Mouse (Mus musculus) adrenal gland, postnatal 10 days (tissue): Measurements from ENCODE around the gene Rtn4. TPM values are rescaled to one million over a fixed set of nuclear protein-coding genes. Genes with fewer than 3 reads are reported as not detected.
"Not testable (repeated sequence)": the region's sequence is repeated elsewhere in the genome, so short reads cannot be mapped to it uniquely, and the experiment has no call there.

Experiments used
- DNase-seq: peaks from one replicate; pipeline ENCODE4 v3.0.0; 2021; ENCODE audit warnings: mixed read lengths
- long read RNA-seq, 2 experiments: library from polyadenylated mRNA; stranded (forward); transcript quantifications; one replicate each; pipeline ENCODE4 v2.0.0; 2021
- total RNA-seq, 2 experiments: library from RNA; stranded (reverse); gene quantifications; 2 replicates each; pipeline ENCODE4 v1.2.3; 2021

The Rtn4 gene
- total RNA-seq, result 100 to 1,000 TPM; 297 to 308 TPM
- long read RNA-seq, experiment 1, transcript Rtn4-202 (7 exons, 3,615 nt), result major isoform, 84 of 198 reads
- long read RNA-seq, experiment 1, transcript Rtn4-201 (7 exons, 1,773 nt), result minor isoform, 43 of 198 reads
- long read RNA-seq, experiment 1, transcript Rtn4-204 (8 exons, 2,257 nt), result minor isoform, 12 of 198 reads
- long read RNA-seq, experiment 1, partial matches to known transcripts, result 6 of 198 reads
- long read RNA-seq, experiment 1, other reads (novel, unspliced or antisense), result 53 of 198 reads
- long read RNA-seq, experiment 2, transcript Rtn4-201 (7 exons, 1,773 nt), result major isoform, 9 of 51 reads
- long read RNA-seq, experiment 2, transcript Rtn4-202 (7 exons, 3,615 nt), result major isoform, 9 of 51 reads
- long read RNA-seq, experiment 2, partial matches to known transcripts, result 1 of 51 reads
- long read RNA-seq, experiment 2, other reads (novel, unspliced or antisense), result 31 of 51 reads

DNA sequence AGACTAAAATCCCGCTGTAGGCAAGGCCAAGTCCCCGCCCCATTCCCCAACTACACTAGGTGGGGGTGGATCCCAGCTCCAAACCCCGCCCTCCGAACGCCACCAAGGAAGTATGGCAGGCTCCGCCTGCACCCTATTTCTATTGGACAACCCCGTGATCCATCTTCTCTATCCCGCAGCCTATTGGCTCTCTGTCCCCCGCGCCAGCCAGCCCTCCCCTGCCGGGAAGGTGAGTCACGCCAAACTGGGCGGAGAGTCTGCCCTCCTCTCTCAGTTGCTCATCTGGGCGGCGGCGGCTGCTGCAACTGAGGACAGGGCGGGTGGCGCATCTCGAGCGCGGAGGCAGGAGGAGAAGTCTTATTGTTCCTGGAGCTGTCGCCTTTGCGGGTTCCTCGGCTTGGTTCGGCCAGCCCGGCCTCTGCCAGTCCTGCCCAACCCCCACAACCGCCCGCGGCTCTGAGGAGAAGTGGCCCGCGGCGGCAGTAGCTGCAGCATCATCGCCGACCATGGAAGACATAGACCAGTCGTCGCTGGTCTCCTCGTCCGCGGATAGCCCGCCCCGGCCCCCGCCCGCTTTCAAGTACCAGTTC, at the start of gene Rtn4:
Gene Rtn4, plus strand, starts transcription at position 265 of the 590 bp plus-strand sequence.
- DNase-seq, result peak; percentile 98

DNA sequence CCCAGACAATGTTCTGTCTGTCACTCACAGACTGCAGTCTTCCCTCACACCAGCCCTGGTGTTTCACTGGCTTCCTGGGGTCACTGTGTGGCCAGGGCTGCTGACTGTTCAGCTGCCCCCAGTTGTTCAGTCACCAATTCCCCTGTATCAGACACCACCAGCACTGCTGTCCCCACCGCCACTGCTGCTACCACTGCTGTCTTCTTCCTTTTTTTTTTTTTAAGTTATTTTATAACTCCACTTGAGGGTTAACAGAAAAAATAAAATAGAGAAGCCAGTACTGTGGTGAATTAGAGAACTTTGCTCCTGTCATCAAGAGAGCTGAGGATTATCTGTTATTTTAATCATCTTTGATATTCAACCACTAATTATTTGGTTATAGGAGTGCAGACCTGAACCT, 48.3 kb upstream of the Rtn4 start:
- DNase-seq, result no peak

DNA sequence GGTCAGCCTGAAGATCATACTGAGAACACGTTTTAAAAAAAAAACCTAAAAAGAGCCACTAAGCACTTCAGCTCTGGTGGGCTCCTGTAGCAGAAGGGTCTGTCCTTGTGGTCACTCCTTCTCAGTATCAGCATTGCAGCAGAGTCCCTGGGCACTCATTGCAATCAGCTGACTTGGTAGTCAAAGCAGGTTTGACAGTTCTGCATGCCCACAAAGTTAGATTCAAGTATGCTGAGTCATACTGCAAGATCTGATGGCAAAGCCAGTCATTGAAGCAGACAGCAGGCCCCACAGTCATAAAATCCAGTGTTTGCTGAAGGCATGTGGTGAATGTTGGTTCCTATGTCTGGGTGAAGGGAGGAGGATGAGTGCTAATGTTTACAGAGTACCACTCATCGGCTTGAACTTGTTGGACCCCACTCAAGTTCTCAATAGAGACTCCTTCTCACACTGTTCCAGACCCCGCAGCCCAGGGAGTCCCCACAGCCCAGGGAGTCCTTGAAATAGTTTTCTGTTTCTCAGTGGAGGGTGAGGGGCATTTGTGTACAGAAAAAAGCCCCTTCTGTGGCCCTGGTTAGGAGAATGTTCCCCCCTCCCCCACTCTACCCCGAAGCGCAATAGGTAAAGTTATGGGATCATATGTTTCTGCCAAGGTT, 47.2 kb upstream of the Rtn4 start:
- peak; percentile 15 for DNase-seq

DNA sequence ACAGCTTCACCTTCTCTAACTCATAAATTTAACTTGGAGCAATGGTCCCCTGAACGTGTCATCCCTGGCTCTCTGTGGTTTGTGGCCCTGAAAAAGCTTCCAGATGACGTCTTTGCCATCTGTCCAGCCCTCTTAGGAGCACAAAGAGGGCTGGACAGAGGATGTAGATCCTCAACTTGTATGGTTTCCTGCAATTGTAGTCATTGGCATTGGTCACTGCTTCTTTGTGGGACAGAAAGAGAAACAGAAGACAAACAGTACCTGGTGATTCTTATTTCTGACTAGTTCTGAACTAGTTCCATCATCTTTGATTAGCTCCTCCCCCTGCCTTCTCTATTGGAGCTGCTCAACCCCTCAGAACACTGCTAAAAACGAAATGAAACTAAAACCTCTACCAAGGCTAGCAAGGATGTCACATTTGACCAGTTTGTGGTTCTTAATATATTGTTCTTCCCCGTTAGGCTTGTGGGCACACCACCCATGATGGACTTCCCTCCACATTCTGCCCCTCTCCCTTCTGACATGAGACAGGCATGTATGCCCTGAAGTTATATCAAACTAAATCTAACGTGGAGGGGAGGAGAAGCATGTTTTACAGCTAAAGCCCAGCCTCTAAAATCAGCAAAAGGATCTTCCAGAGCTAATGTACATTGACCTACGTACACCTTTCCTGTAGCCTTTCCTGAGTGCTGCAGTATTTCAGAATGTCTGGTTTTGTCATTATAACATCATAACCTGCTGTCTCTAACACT, 45.0 kb upstream of the Rtn4 start:
- DNase-seq, result peak; percentile 44

- not testable (repeated sequence) for DNase-seq
Measured at GRCm38 (mm10) chr11:29655381-29655780, 37.4 kb upstream of the Rtn4 start.

DNA sequence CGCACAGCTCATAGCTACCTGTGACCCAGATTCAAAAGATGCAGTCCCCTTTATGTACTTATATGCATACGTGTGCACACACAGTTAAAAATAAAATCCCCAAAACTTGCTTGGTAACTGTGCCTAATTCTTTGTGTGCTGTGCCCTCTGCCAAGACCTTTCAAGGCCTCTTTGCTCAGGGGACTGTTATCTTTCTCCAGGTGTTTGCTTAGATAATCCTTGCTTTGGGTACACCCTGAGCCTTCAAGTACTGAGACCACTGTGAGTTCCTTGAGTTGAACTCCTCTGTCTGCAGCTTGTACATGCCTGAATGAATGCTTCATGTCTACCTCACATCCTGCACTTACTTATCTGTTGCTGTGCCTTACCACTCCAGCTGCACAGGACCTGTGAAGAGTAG, 32.0 kb upstream of the Rtn4 start:
- no peak for DNase-seq

DNA sequence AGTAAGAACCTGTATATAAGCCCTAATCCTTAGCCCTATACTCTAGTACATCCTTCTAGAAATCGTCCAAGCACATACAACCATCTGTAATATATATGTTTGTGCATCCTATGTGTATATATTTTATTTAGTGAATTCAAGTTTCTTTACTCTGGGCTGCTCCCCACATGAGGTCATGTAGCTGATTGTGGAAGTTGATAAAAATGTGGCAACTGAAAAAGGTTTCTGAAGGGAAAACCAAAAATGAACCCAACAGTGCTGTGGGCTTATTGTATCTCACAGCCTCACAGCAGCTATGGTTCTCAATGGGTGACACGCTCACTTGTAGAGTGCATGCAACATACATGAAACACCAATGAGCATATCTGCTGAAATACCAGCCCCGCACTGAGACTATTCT, 25.1 kb upstream of the Rtn4 start:
- no peak for DNase-seq

DNA sequence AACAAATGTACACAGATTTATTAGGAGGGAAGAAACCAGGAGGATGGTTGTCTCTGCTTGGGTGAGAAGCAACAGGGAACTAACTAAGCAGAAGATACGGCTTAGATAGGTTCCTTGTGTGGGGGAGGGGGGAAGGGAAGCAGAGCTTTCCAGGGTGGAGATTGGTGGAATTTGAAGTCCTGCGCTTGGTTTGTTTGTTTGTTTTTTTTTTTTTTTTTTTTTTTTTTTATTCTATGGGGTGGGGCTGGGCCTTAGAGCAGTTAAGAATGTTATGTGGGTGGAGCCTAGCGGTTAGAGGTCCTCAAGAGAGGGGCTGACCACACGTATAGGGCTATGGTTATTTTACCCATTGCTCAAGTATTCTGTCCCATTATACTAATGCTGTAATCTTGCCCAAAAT, 23.0 kb upstream of the Rtn4 start:
- DNase-seq, result no peak

- DNase-seq, result no peak
Measured at GRCm38 (mm10) chr11:29673359-29673758, 19.4 kb upstream of the Rtn4 start.

DNA sequence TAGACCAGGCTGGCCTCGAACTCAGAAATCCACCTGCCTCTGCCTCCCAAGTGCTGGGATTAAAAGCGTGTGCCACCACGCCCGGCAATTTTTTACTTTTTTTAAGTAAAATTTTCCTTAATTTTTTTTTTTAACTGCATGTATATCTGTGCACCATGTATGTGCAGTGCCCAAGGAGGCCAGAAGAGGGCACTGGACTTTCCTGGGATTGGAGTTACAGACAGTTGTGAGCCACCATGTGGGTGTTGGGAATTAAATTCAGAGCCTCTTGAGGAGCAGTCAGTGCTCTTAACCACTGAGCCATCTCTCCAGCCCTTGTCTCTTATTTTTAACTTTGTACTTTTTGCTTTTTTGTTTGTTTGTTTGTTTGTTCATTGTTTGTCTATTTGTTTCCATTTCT, 16.0 kb upstream of the Rtn4 start:
- no peak for DNase-seq

DNA sequence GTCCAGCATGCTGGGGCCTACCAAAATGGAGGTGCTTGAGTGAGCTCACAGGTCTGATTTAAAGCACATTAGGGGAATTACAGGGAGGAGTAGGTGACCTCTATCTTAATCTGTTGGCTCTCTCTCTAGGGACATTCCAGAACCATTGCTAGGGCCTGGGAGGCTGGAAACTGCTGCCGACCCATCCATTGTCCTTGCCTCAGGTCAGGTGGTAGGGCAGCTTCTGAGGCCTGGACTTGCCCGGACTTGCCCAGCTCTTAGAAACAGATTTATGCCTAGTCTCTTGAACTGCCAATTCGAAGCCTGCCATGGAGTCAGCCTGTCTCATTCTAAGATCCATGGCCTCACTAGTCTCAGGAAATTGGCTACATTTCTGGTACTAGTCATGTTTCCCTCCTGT, 12.8 kb upstream of the Rtn4 start:
- DNase-seq, result no peak

- DNase-seq, result no peak
Measured at GRCm38 (mm10) chr11:29680771-29681170, 12.0 kb upstream of the Rtn4 start.

GRCm38 (mm10) chr11:29684272-29684671, 8.5 kb upstream of the Rtn4 start:
- DNase-seq, result no peak

DNA sequence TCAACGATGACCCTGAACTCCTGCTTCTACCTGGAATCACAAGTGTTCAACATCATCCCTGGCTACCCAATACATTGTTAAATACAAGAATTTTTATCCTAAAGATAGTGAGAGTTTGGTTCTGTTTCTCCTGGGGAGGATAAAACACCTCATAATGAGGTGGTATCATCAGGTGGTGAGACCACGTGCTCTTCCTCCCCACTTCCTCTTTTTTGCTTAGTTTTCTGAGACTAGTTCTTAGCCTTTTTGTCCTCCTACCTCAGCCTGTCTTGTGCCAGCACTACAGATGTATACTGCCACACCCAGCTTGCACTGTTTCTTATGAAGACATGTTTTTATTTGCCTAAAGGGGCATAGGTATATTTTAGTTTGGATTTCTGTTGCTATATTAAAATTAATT, 6.6 kb upstream of the Rtn4 start:
- DNase-seq, result no peak

GRCm38 (mm10) chr11:29691556-29691955, 1.2 kb upstream of the Rtn4 start:
- DNase-seq, result no peak

- peak; percentile 51 for DNase-seq
Measured at GRCm38 (mm10) chr11:29692111-29692682, 550 bp upstream of the Rtn4 start.

GRCm38 (mm10) chr11:29693576-29694410, 1.0 kb downstream of the Rtn4 start:
- peak; percentile 89 for DNase-seq

DNA sequence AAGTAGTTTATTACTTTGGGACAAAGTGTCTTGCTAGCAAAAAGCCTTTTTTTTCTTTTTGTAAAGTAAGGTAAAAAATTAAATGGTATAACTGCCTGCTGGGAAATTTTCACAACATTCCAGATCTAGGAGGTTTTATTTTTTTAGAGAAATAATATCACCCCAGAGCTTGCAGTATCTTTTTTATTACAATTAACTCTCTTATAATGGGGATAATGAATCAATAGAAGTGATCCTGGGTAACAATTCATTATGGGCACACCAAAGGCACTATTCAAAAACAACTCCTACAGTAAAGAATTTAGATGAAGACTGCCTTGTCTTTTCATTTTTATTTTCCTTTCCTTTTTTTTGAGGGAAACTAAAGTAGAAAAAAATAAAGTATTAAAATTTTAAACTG, 2.0 kb downstream of the Rtn4 start:
- DNase-seq, result no peak

DNA sequence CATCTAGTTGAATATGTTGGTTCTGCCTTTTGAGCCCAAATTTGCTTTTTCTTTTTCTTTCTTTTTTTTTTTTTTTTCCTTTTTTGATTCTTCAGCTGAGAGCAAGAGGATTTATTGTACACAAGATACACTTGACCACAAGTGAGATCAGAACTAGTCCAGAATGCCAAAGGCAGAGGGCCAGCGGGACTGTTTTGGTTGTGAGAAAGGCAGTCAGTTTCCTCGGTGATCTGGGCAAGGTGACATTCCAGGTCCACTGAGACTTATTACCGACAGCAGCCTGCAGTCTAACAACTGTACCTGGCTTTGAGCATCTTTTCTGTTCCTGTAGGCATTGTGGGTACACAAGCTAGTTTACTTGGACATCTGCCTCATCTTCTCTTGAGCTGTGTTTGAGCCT, 10.0 kb downstream of the Rtn4 start:
- peak; percentile 41 for DNase-seq

DNA sequence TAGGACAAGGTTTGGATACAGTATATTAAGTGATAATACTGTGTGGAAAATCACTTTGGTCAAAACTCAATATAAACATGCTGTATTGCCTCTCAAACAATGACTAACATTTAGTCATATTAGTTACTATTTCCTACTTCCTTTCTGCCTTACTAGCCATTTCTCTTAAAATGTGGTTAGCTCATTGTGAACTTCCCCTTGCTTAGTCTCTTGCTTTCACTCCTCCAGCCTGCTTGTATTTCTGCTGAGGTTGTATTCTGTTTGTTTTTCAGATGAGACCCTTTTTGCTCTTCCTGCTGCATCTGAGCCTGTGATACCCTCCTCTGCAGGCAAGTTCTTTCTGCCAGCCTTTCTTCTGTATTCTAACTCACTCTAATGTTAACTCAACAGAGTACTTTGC, 12.5 kb downstream of the Rtn4 start:
- DNase-seq, result no peak

DNA sequence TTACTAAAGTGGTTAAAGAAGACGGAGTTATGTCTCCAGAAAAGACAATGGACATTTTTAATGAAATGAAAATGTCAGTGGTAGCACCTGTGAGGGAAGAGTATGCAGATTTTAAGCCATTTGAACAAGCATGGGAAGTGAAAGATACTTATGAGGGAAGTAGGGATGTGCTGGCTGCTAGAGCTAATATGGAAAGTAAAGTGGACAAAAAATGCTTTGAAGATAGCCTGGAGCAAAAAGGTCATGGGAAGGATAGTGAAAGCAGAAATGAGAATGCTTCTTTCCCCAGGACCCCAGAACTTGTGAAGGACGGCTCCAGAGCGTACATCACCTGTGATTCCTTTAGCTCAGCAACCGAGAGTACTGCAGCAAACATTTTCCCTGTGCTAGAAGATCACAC, 14.1 kb downstream of the Rtn4 start:
- no peak for DNase-seq
